Mouse (Mus musculus) neural tube, embryonic 12.5 days (tissue): ENCODE results near the gene Flcn. TPM values are rescaled to one million over a fixed set of nuclear protein-coding genes. Genes with fewer than 3 reads are reported as not detected.

Experiments used
- ATAC-seq: fragments of 200-750 bp; cut with Nextera tagmentation; 2 replicates; pipeline ENCODE4 v1.8.0; 2017; ENCODE audit warnings: low read depth, mild to moderate bottlenecking, moderate TSS enrichment, moderate library complexity; ENCODE audit not compliant: low FRiP score
- H3K27ac ChIP-seq: fragments of 300-500 bp; sonication (generic); 2 replicates; pipeline ENCODE4 v1.5.1; 2016
- H3K27me3 ChIP-seq: fragments of 300-500 bp; sonication (generic); replicated peaks from 2 replicates; pipeline ENCODE4 v1.6.1; 2016; ENCODE audit warnings: mild to moderate bottlenecking
- H3K36me3 ChIP-seq: fragments of 300-500 bp; sonication (generic); 2 replicates; pipeline ENCODE4 v1.6.1; 2016; ENCODE audit warnings: mild to moderate bottlenecking
- H3K4me1 ChIP-seq: fragments of 300-500 bp; sonication (generic); 2 replicates; pipeline ENCODE4 v1.6.1; 2016
- H3K4me2 ChIP-seq: fragments of 300-500 bp; sonication (generic); replicated peaks from 2 replicates; pipeline ENCODE4 v1.6.1; 2016; ENCODE audit warnings: mild to moderate bottlenecking
- H3K4me3 ChIP-seq: fragments of 300-500 bp; sonication (generic); 2 replicates; pipeline ENCODE4 v1.5.1; 2016
- H3K9ac ChIP-seq: fragments of 300-500 bp; sonication (generic); 2 replicates; pipeline ENCODE4 v1.6.1; 2016; ENCODE audit warnings: mild to moderate bottlenecking
- H3K9me3 ChIP-seq: fragments of 300-500 bp; sonication (generic); 2 replicates; pipeline ENCODE4 v1.6.1; 2016; ENCODE audit warnings: mild to moderate bottlenecking
- WGBS: fragments of 180-500 bp; shearing (Covaris S2); methylation state at CpG from one replicate; pipeline ENCODE4 v1.1.7; 2016; 5-methylcytosine and 5-hydroxymethylcytosine counted together
- polyA plus RNA-seq: library from polyadenylated mRNA; unstranded; fragments of >200 nt; fragmentation: Nextera tagmentation; extraction: Ambion mirVana; gene quantifications from 2 replicates; pipeline ENCODE4 v1.2.1, GENCODE M21; 2016

The Flcn gene
- polyA plus RNA-seq, 1 experiment from 2014 or later, result 33.3 TPM

- H3K27ac ChIP-seq, result no peak overlapping the region
- H3K27me3 ChIP-seq, result no peaks in the 10 kb centered on the region
- 95% methylated on average over 9 of the region's 9 CpGs for WGBS
- H3K36me3 ChIP-seq, result peaks cover 87% of the 10 kb centered on the region
- no peak for ATAC-seq
- no peaks in the 10 kb centered on the region for H3K4me1 ChIP-seq
- no peak overlapping the region for H3K4me2 ChIP-seq
- H3K9me3 ChIP-seq, result no peaks in the 10 kb centered on the region
- no peak overlapping the region for H3K9ac ChIP-seq
- H3K4me3 ChIP-seq, result no peak overlapping the region
Observed at GRCm38 (mm10) chr11:59758191-59758985, 51.4 kb downstream of the Flcn start.

- Histone ChIP-seq H3K4me3 (no peak overlapping the region), H3K4me1 (no peaks in the 10 kb centered on the region), H3K9me3 (no peaks in the 10 kb centered on the region), H3K36me3 (peaks cover 93% of the 10 kb centered on the region), H3K4me2 (no peak overlapping the region), H3K27ac (no peak overlapping the region), H3K27me3 (no peaks in the 10 kb centered on the region), H3K9ac (no peak overlapping the region)
- 56% methylated on average over 4 of the region's 4 CpGs for WGBS
- ATAC-seq, result no peak
Observed at GRCm38 (mm10) chr11:59756351-59756750, 53.5 kb downstream of the Flcn start.

DNA sequence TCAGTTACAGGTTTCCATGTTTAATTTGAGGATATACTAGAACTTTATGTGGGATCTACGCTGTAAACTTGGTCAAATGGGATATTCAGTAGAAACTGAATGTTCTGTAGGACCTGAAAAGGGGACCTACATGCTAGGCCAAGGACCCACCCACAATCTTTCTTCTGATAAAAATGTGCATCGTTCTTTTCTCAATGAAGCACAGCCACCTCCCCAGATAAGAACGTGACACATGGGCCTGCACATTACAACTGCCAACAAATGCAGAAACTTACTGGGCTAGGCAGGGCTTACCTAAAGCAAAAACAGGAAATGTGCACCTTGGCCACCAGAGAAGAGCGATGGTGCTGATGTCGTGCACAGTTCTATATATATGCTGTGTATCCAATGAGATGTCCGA, 55.3 kb downstream of the Flcn start:
- no peak overlapping the region for H3K4me3 ChIP-seq
- H3K9me3 ChIP-seq, result no peaks in the 10 kb centered on the region
- no peaks in the 10 kb centered on the region for H3K4me1 ChIP-seq
- 96% methylated on average over 6 of the region's 6 CpGs for WGBS
- no peak overlapping the region for H3K4me2 ChIP-seq
- H3K36me3 ChIP-seq, result peaks cover 83% of the 10 kb centered on the region
- H3K9ac ChIP-seq, result no peak overlapping the region
- H3K27me3 ChIP-seq, result no peaks in the 10 kb centered on the region
- no peak overlapping the region for H3K27ac ChIP-seq
- ATAC-seq, result no peak

DNA sequence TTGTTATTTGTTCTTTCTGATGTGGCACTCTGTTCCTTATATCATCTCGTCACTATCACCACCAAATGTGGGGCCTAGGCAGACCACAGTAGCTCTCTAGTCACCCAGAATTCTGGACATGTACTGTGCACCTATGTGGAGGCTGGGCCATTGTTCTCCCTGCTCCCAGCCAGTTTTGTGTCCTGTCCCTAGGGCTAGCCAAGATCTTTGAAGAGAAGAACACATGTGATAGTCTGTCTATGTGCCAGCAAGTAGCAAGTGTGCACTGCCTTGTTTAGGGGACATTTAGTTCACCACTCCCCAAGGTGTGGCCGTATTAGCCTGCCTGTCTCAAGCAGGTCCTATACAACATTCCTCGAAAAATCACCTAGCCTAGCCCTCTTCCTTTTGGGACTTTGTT, 60.8 kb downstream of the Flcn start:
- no peak overlapping the region for H3K4me2 ChIP-seq
- no peak for ATAC-seq
- WGBS, result 96% methylated on average over 3 of the region's 3 CpGs
- H3K9ac ChIP-seq, result no peak overlapping the region
- no peaks in the 10 kb centered on the region for H3K27me3 ChIP-seq
- H3K27ac ChIP-seq, result no peak overlapping the region
- H3K4me3 ChIP-seq, result no peak overlapping the region
- peaks cover 58% of the 10 kb centered on the region for H3K36me3 ChIP-seq
- no peaks in the 10 kb centered on the region for H3K4me1 ChIP-seq
- no peaks in the 10 kb centered on the region for H3K9me3 ChIP-seq

GRCm38 (mm10) chr11:59746614-59747013, 63.2 kb downstream of the Flcn start:
- H3K4me3 ChIP-seq, result no peak overlapping the region
- no peaks in the 10 kb centered on the region for H3K27me3 ChIP-seq
- H3K4me2 ChIP-seq, result no peak overlapping the region
- H3K4me1 ChIP-seq, result no peaks in the 10 kb centered on the region
- no peak overlapping the region for H3K27ac ChIP-seq
- ATAC-seq, result no peak
- H3K9ac ChIP-seq, result no peak overlapping the region
- peaks cover 59% of the 10 kb centered on the region for H3K36me3 ChIP-seq
- WGBS, result 93% methylated on average over 2 of the region's 2 CpGs
- no peaks in the 10 kb centered on the region for H3K9me3 ChIP-seq

DNA sequence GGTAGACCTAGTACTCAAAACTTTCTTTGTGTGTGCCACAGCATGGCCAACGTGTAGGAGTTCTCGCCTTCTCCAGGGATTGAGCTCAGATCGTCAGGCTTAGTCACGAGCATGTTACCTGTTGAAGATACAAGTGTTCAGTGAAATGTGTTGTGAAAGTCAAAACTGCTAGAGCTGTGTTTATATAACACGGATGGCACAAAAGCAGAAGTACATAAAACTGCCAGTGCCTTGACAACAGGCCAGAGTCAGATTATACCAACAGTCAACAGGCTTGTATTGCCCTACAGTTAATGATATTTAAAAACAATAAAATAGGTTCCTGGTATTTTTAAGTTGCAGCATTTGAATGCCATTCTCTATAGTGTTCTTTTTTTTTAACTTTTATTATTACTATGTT, 64.0 kb downstream of the Flcn start:
- Histone ChIP-seq H3K4me1 (no peaks in the 10 kb centered on the region), H3K9ac (no peak overlapping the region), H3K36me3 (peaks cover 60% of the 10 kb centered on the region), H3K9me3 (no peaks in the 10 kb centered on the region), H3K4me3 (no peak overlapping the region), H3K27me3 (no peaks in the 10 kb centered on the region), H3K4me2 (no peak overlapping the region), H3K27ac (no peak overlapping the region)
- ATAC-seq, result no peak
- 95% methylated on average over 5 of the region's 5 CpGs for WGBS

DNA sequence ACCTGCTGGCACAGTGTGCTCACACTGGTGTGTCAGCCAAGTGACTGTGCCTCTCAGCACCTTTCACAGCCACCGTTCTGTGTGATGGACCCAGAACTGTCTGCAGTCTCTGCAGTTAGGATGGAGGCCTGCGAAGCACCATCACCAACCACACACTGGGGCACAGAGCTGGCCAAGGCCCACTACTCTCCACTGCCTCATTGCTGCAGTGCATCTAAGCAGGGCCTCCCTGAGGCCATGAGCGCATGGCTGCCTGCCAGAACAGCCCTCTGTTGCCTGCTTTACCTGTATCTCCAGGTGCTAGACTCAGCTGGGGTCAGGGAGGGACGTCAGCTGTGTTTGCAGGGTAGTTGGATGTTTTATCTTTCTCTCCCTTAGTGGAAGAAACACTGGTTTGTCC, 65.4 kb downstream of the Flcn start:
- no peak overlapping the region for H3K4me3 ChIP-seq
- no peak for ATAC-seq
- WGBS, result 93% methylated on average over 4 of the region's 4 CpGs

DNA sequence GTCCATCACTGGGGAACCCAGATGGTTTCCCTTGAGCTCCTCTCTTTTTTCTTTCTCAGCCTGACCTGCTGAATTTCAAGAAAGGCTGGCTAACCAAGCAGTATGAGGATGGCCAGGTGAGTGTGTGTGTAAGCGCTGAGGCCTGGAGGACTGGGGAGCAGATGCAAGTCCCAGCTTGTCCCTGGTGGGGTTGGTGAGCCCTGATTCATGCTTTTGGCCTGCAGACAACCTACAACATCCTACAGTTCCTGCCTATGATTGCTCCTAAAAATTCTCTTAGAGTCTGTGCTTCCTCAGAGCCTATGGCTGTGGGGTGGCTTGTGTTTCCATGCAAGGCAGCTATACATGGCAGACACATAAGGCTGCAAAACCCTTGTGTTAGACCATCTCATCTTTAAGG, 66.1 kb downstream of the Flcn start:
- H3K9ac ChIP-seq, result no peak overlapping the region
- WGBS, result 96% methylated on average over 1 of the region's 1 CpGs
- H3K27ac ChIP-seq, result no peak overlapping the region
- no peaks in the 10 kb centered on the region for H3K4me1 ChIP-seq
- no peaks in the 10 kb centered on the region for H3K27me3 ChIP-seq
- ATAC-seq, result no peak
- H3K4me2 ChIP-seq, result no peak overlapping the region
- no peaks in the 10 kb centered on the region for H3K9me3 ChIP-seq
- no peak overlapping the region for H3K4me3 ChIP-seq
- peaks cover 68% of the 10 kb centered on the region for H3K36me3 ChIP-seq

More for the DNA sequence above, 65.4 kb downstream of the Flcn start:
- no peaks in the 10 kb centered on the region for H3K4me1 ChIP-seq
- H3K4me2 ChIP-seq, result no peak overlapping the region
- no peaks in the 10 kb centered on the region for H3K27me3 ChIP-seq
- no peak overlapping the region for H3K27ac ChIP-seq
- H3K9me3 ChIP-seq, result no peaks in the 10 kb centered on the region
- H3K36me3 ChIP-seq, result peaks cover 68% of the 10 kb centered on the region
- no peak overlapping the region for H3K9ac ChIP-seq

- H3K4me1 ChIP-seq, result no peaks in the 10 kb centered on the region
- no peaks in the 10 kb centered on the region for H3K9me3 ChIP-seq
- WGBS, result 90% methylated on average over 2 of the region's 2 CpGs
- no peak overlapping the region for H3K27ac ChIP-seq
- peaks cover 71% of the 10 kb centered on the region for H3K36me3 ChIP-seq
- H3K27me3 ChIP-seq, result no peaks in the 10 kb centered on the region
- H3K9ac ChIP-seq, result no peak overlapping the region
- no peak overlapping the region for H3K4me3 ChIP-seq
- no peak overlapping the region for H3K4me2 ChIP-seq
- no peak for ATAC-seq
Observed at GRCm38 (mm10) chr11:59743307-59743706, 66.5 kb downstream of the Flcn start.

DNA sequence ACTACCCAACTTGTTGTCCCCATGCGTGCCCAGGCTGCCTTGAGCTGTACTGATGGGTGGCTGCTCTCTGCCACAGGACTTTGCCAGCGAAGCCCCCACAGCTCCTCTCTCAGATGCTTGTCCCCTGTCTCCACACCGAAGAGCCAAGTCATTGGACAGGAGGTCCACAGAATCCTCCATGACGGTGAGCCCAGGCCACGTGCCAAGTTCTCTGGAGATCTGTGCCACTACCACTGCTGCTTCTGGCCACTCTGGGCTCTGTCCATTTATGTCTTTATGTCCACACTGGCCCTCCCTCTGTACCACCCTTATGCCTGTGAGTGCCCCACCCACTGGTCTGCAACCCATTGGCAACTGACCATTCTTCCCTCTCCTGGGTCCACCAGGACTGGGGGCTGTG, 67.9 kb downstream of the Flcn start:
- H3K9me3 ChIP-seq, result no peaks in the 10 kb centered on the region

More for the DNA sequence above, 67.9 kb downstream of the Flcn start:
- no peaks in the 10 kb centered on the region for H3K4me1 ChIP-seq
- no peak for ATAC-seq
- H3K4me2 ChIP-seq, result no peak overlapping the region
- no peak overlapping the region for H3K9ac ChIP-seq
- H3K36me3 ChIP-seq, result peaks cover 85% of the 10 kb centered on the region
- 97% methylated on average over 5 of the region's 5 CpGs for WGBS
- H3K27me3 ChIP-seq, result no peaks in the 10 kb centered on the region
- H3K4me3 ChIP-seq, result no peak overlapping the region
- H3K27ac ChIP-seq, result no peak overlapping the region

Other genes starting within 250 kb of the Flcn start
- gene Olfr222, start 233.8 kb downstream of the Flcn start, polyA plus RNA-seq, result not detected in 2 replicates
- not detected in 2 replicates for gene Olfr223, start 216.7 kb downstream of the Flcn start, polyA plus RNA-seq
- gene Mprip, start 148.7 kb downstream of the Flcn start, polyA plus RNA-seq, result 105 and 123 TPM in 2 replicates
- 1.0 and 1.7 TPM in 2 replicates for gene Pld6, start 22.4 kb downstream of the Flcn start, polyA plus RNA-seq
- 52.3 and 53.8 TPM in 2 replicates for gene Nt5m, start 29.4 kb upstream of the Flcn start, polyA plus RNA-seq
- 209 and 214 TPM in 2 replicates for gene Cops3, start 29.8 kb upstream of the Flcn start, polyA plus RNA-seq
- 39.9 and 40.7 TPM in 2 replicates for gene Med9, start 138.2 kb upstream of the Flcn start, polyA plus RNA-seq
- gene Rasd1, start 154.9 kb upstream of the Flcn start, polyA plus RNA-seq, result 1.2 and 1.3 TPM in 2 replicates
- 4.9 and 6.1 TPM in 2 replicates for gene Pemt, start 236.5 kb upstream of the Flcn start, polyA plus RNA-seq